Mouse (Mus musculus): ENCODE results near the gene Lama2.

Gene Lama2

DNA sequence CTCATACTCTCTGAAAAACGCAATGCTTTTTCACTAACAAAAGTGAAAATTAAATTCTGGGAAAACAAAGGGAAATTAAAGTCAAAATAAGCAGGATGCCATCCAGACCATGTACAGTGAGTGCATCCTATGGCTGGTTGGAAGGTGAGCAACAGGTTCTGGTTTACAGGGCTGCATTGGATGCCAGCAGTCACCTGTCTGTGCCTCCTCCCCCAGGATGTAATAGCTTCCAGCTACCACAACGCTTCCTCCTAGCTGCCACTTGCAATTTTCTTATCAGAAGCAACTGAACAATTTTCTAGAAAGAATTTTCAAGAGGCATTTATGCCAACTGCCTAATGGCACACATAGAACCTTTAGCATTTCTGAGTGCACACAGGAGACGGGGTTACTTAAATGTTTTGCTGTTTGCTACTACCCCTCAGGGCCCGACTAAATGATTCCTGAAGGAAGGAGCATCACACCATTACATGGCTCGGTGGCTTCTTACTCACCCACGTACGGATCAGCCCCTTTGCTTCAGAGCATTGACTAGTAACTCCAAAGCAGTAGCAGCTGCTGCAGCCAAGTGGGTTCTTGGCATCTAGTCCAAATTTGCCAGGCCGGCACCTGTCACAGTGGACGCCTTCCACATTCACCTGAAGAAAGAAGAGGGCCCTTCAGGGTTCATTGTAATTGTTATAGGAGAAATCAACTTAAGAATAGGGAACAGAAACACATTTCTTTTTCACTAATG is 430.8 kb downstream of the Lama2 start:
- DNase-seq (ENCODE audit: low read depth, low spot score) = peak; percentile 24

DNA sequence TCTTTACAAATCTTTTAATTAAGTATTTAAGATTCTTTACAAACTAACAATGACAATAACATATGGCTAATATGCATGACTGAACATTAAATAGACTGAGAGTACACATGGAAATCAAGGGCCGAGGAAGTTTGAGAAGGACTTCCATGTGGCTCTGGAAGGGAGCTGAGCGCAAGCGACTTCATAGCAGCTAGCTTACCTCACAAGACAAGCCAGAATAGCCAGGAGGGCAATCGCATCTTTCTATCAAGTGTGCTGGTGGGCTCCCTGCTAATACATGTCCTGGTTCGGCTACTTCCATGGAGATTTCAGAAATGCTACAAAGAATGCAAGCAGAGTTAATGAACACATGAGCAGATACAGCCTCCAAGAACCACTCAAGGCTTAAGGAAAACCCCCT is 435.4 kb downstream of the Lama2 start:
- no peak for DNase-seq (ENCODE audit: low read depth, low spot score)

DNA sequence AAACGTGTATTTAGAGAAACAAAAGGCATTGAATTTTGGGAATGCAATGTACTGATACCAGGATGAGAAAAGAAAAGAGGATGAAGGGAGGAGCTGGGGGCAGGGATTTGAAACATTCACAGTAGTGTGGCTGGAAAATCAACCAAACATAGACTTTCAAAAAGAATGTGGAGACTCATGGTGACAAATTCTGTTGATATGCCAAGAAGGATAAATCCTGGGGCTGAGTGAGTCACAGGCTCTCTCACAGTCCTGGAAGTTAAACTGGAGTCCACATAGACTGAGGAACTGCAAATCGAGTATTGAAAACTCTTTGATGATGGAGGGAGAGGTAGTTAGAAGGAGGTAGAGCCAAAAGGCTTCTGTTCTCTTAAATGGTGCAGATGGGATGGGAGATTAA is 445.3 kb downstream of the Lama2 start:
- DNase-seq (ENCODE audit: low read depth, low spot score) = peak; percentile 20

GRCm38 (mm10) chr10:27164738-27165137 is 454.8 kb downstream of the Lama2 start:
- no peak for DNase-seq (ENCODE audit: low read depth, low spot score)

GRCm38 (mm10) chr10:27162364-27162763 is 457.2 kb downstream of the Lama2 start:
- DNase-seq (ENCODE audit: low read depth, low spot score) = peak; percentile 26

- peak; percentile 20 for DNase-seq (ENCODE audit: low read depth, low spot score)
Measured at GRCm38 (mm10) chr10:27150220-27150619, 469.3 kb downstream of the Lama2 start.

DNA sequence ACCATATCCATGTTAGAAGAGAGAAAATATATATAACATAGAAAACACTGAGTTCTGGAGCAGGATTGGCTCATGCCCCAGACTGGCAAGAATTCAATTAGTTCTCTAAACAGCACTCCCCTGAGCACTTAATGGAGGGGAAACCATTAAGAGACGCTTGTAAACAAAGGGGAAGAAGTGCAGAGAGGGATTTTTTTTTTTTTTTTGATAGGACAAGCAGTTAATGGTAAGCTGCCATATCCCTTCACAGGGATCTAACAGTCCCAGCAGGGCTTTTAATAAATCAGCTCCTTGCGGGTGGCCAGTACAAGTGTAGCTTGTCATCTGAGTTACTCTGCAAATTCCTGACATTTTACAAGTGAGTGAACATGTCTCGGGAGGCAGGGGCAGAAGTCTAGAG is 479.1 kb downstream of the Lama2 start:
- DNase-seq (ENCODE audit: low read depth, low spot score) = no peak

DNA sequence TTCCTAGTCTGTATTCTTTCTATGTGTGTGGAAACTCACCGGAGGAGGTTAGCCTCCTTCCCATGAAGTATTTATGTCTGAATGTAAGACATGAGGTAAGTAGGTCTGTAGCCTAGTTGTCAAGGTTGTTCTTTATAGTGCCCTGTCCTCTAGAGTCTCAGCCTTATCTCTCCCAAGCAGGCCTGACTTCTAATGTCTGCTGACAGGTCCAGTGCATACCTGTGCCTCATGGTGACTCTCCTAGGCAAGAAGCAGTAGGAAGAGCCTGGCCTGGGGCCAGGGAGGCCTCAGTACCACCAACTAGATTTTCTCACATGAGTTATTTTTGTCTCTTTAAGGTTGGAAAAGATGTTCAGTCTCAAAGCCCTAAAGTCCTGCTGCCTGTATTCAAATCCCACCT is 483.8 kb downstream of the Lama2 start:
- DNase-seq (ENCODE audit: low read depth, low spot score) = no peak

GRCm38 (mm10) chr10:27133135-27133534 is 486.4 kb downstream of the Lama2 start:
- peak; percentile 92 for DNase-seq (ENCODE audit: low read depth, low spot score)

- peak; percentile 81 for DNase-seq (ENCODE audit: low read depth, low spot score)
Measured at GRCm38 (mm10) chr10:27127454-27127853, 492.1 kb downstream of the Lama2 start.

DNA sequence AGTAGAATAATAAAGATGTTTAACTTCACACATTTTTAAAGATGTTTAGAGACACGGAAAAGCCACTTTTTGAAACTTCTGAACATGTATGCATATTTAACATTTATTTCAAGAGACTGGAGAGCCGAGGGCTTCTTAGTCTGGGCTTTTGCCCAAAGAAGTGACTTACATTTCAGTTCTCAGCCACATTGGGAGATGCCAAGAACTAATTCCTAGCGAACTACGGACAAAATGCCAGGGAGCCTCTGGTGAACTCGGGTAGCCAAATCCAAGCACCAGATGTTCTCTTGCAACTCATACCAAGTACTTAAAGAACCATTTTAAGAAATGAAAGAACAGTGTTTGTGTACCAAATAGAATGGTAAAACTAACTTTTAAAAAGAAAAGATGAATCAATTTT is 495.8 kb downstream of the Lama2 start:
- peak; percentile 58 for DNase-seq (ENCODE audit: low read depth, low spot score)

DNA sequence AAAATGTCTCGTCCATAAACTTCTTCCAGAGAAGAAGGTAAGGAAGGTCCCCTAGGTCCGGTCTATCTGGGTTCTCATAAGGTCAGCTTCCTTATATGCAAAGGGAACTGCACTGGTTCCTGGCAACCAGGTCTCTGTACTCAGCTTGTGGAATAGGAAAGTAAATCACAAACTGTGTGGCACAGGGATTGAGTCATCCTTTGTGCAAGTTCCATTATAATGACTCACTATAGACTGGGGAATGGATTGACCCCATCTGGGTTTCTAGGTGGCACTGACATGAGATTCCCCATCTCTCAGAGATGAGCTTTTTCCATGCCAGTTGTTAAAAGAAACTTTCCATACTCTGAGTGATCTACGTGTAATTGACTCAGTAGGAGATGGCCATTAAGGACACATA is 501.7 kb downstream of the Lama2 start:
- DNase-seq (ENCODE audit: low read depth, low spot score) = peak; percentile 59

DNA sequence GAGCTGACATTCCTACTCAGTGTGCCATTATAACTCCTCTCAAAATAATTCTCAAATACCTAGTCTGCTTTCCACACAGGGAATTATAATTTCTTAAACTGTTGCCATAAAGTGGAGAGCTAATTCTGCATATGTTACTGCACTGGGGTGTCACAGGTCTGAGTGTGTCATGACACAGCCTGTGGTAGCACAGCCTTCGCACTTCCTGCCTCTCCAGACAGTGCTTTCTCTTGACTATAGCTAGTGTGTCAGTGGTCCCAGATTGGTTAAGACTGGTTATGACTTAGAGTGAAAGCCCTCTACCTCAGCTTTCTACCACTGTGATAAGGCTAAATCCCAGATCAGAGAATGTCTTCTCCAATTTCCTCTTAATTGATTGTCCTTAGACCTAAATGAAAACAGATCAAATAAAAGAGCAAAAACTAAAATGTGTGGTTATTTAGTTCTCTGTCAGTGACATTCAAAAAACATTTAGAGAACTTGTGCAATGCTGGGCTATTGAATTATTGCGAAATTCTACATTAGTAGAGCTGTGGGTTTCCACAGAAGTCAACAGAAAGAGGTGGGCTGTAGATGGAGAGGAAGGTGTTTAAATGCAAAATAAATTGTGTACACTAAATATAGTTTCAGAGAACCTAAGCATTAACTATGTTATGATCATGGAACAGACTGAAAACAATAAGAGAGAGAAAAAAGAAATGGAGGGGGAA is 502.5 kb downstream of the Lama2 start:
- DNase-seq (ENCODE audit: low read depth, low spot score) = no peak

DNA sequence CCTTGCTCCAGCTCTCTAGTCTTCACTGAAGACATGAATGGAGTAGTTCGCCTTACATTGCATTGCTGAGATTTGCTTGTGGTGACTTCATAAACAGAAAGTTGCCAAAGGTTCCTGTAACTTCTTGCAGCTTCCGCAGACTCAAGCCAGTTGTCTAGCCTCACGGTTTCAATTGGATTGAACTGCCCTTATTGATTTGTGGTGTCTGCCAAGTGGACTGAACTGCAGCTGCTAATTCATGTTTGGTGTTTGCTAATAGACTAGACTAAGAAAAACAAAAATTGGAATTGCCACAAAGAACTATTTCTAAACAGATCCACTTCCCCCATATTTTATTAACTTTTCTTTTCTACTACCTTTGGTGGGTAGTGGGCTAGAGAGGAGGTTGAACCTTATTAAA is 505.4 kb downstream of the Lama2 start:
- no peak for DNase-seq (ENCODE audit: low read depth, low spot score)

DNA sequence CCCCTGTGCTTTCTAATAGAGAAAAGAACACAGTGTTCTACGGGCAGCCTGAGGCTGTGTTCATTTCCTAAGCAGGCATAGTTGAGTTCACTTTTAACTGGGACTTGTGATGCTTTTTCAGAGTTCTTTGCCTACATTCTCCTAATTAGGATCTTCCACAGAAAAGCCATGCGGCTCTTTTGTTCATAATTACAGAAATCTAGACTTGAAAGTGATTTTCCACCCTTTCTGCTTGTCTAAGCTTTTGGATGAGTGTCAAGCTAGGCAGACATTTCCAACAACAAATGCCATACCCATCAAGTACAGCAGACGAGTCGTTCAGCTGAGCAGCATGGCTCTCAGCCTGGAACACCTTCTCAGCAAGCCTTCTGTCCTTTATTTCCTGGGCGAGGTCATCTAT is 515.7 kb downstream of the Lama2 start:
- DNase-seq (ENCODE audit: low read depth, low spot score) = peak; percentile 71

- DNase-seq (ENCODE audit: low read depth, low spot score) = no peak
Measured at GRCm38 (mm10) chr10:27101800-27102353, 517.7 kb downstream of the Lama2 start.

DNA sequence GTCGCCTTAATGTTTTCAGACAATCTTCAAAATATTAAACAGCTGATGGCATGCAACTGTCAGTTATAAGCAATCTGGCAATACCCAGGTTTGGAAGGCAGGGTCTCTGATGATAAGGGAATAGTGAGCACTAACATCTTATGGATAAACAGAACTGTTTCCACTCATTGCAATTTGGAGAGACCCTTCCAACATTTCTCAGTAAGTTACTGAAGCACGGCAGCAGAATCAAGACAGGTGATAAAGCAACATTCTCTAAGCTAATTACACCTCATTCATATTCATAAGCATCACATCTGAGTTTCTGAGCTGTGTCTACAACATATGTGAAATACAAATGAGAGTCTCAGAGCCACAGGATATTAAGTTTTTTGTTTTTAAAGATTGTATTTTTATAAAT is 542.4 kb downstream of the Lama2 start:
- no peak for DNase-seq (ENCODE audit: low read depth, low spot score)

DNA sequence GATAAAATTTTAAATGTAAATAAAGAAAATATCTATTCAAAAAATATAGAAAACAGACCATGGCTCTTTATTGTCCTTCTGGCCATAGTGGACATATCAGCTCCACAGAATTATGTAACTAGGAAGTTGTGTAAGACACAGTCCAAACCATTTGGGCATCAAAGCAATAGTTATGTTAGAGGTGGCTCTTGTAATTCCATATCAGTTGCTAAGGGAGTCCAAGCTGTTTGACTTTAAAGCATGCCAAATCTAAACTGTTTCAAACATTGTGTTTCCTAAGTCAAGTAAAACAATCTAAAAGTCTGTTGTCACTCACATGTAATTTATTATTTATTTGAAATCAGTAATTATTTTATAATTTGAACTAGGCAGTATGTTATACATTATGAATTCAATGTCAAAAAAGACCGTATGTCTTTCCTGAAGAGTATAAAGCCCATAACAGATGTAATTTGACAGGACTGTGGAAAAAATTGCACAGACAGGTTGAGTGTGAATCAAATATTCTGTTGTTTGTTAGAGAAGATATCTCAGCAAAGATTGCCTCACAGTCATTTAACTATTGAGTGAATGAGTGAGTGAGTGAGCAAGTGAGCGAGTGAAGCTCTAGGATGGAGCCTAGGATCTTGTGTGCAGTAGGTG is 550.6 kb downstream of the Lama2 start:
- DNase-seq (ENCODE audit: low read depth, low spot score) = peak; percentile 3

- DNase-seq (ENCODE audit: low read depth, low spot score) = peak; percentile 6
Measured at GRCm38 (mm10) chr10:27063671-27064070, 555.9 kb downstream of the Lama2 start.

GRCm38 (mm10) chr10:27054488-27054887 is 565.1 kb downstream of the Lama2 start:
- DNase-seq (ENCODE audit: low read depth, low spot score) = peak; percentile 8

DNA sequence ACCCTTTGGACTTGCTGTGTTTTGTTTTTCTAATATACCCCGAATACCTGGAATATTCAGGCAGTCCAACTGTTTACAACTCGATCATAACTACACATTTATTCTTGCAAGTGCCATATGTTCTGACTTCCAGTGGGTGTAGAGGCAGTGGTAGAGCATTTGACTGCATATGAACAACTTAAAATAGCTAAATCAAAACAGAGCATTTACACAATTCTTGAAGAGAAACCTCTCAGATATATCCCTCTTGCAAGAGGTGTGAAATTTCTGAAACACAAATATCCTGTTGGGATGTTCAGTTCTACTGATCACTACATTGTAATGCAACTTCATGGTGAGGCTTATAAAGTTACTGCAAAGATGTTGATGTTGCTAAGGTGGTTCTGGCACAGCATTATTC is 572.4 kb downstream of the Lama2 start:
- peak; percentile 45 for DNase-seq (ENCODE audit: low read depth, low spot score)

DNA sequence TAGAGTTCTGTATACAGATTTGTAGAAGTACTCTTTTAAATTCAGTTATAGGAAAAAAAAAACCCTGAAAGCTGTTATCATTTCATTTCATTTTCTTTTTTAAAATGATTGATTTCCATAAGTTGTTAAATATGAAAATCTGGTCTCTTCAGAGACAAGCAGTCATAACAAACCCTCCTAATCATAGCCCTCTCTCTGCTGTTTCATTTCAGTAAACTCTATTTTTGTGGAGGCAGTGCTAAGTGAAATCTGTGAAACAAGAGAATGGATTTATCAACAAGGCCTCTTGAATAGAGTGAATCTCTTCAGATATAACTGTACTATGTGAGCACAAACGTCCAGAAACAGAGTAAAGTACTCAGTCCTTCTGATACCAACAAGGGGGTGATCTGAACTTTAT is 577.7 kb downstream of the Lama2 start:
- DNase-seq (ENCODE audit: low read depth, low spot score) = peak; percentile 23

Measured in brain, adult 2 months (tissue).